Mouse (Mus musculus) ovary, postnatal 14 days (tissue): ENCODE results near the gene Olfr617.
"Not testable (repeated sequence)": the region's sequence is repeated elsewhere in the genome, so short reads cannot be mapped to it uniquely, and the experiment has no call there.

Experiments used
- DNase-seq: peaks from one replicate; pipeline ENCODE4 v3.0.0; 2022; ENCODE audit warnings: low spot score

Gene Olfr617

GRCm38 (mm10) chr7:103572761-103573160 lies at the start of gene Olfr617:
Olfr617 (plus strand) TSS chr7:103573061.
- no peak for DNase-seq

GRCm38 (mm10) chr7:103542617-103543016 lies 30.2 kb upstream of the Olfr617 start, which contains the start of gene Olfr612:
Olfr612 (minus strand) TSS chr7:103542717.
- DNase-seq: not testable (repeated sequence)

GRCm38 (mm10) chr7:103547774-103548173 lies 25.1 kb upstream of the Olfr617 start, which contains the start of gene Olfr613:
Olfr613 (plus strand) TSS chr7:103548074.
- no peak for DNase-seq

GRCm38 (mm10) chr7:103555779-103556178 lies 17.1 kb upstream of the Olfr617 start, which contains the start of gene Olfr615:
Olfr615 (plus strand) TSS chr7:103556079.
- DNase-seq: no peak

GRCm38 (mm10) chr7:103569043-103569442 lies 3.8 kb upstream of the Olfr617 start, which contains the start of gene Olfr616:
Olfr616 (minus strand) TSS chr7:103569143.
- DNase-seq: no peak

- DNase-seq: no peak
Observed at GRCm38 (mm10) chr7:103589803-103590202, 16.9 kb downstream of the Olfr617 start, which contains the start of gene Olfr618. Olfr618 (plus strand) TSS chr7:103590103.

- DNase-seq: no peak
Observed at GRCm38 (mm10) chr7:103600275-103600674, 27.4 kb downstream of the Olfr617 start, which contains the start of gene Olfr619. Olfr619 (plus strand) TSS chr7:103600575.

GRCm38 (mm10) chr7:103607425-103607824 lies 34.6 kb downstream of the Olfr617 start:
- DNase-seq: no peak

GRCm38 (mm10) chr7:103612434-103612833 lies 39.6 kb downstream of the Olfr617 start, which contains the start of gene Olfr620:
Olfr620 (minus strand) TSS chr7:103612534.
- no peak for DNase-seq
